In the genomic region with DNA sequence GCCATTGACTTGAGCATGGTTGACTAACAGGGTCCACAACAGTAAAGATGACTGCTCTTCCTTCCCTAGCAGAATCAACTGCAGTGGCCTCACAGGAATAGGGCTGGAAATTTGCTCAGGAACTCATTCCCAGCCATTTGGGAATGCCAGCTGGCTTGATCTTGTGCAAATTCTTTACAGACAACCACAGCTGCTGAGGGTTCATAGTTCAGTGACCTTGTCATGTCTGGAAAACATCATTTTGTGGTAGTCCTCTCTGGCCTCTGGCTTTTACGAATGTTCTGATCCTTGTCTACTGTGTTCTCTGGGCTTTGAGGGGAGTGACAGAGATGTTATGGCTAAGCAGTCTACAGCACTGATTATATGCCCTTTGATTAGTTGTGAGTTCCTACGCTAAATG, we compare ENCODE assay signal across 21 mouse cellular contexts.
DNase-seq lines count a peak whose midpoint lies in the region; ATAC-seq and TF ChIP-seq lines count a peak whose summit lies in the region.
"Had no signal": no experiment of that assay in that cellular context is flagged by ENCODE, and none has a peak within 500 bp of the region (broad histone marks: within the 10 kb centered on the region; RNA-seq: fewer than 3 reads in every experiment).

No protein-coding gene starts in this region.

- 82% methylated on average over 2 of the region's 2 CpGs for WGBS in kidney, embryonic 16.5 days
- 89% methylated on average over 2 of the region's 2 CpGs for WGBS in neural tube, embryonic 15.5 days
- 73% methylated on average over 2 of the region's 2 CpGs for WGBS in hindbrain, embryonic 10.5 days

- peak; percentile 2 for DNase-seq in gastrocnemius, adult 18-20 months (ENCODE audit: low spot score)
- DNase-seq in gastrocnemius, adult 2 months, result no peak
- peak; percentile 66 for DNase-seq in kidney, postnatal 10 days
- peak; percentile 13 for DNase-seq in neural tube, embryonic 10.5 days (ENCODE audit: extremely low spot score, low spot score)
- peak; percentile 26 for DNase-seq in skeletal muscle tissue, adult 2 months (ENCODE audit: low read depth, low spot score)
- no peak for DNase-seq in hindbrain, embryonic 10.5 days (ENCODE audit: low spot score)
- DNase-seq: adrenal gland, postnatal 25 days; cerebellum, adult 8-10 months; cerebellum, postnatal 36 days; forebrain, postnatal 0 days; heart, postnatal 14 days; layer of hippocampus, adult 9-11 months; thymus, adult 18-20 months; thymus, postnatal 36 days had no signal

- no peaks in the 10 kb centered on the region for H3K36me3 ChIP-seq in kidney, embryonic 16.5 days (ENCODE audit: insufficient read depth, low read length)
- H3K36me3 ChIP-seq in neural tube, embryonic 15.5 days, result no peaks in the 10 kb centered on the region
- H3K36me3 ChIP-seq in hindbrain, embryonic 10.5 days, result no peaks in the 10 kb centered on the region
- H3K36me3 ChIP-seq: embryonic facial prominence, embryonic 12.5 days; hindbrain, embryonic 15.5 days; liver, embryonic 15.5 days; midbrain, embryonic 13.5 days had no signal

- TF ChIP-seq CTCF in gastrocnemius, adult 2 months (IDR thresholded peaks at IDR 0.05), result no peak

- H3K27me3 ChIP-seq in kidney, embryonic 16.5 days (ENCODE audit: insufficient read depth, low read length), result no peaks in the 10 kb centered on the region
- H3K27me3 ChIP-seq in neural tube, embryonic 15.5 days (replicated peaks), result no peaks in the 10 kb centered on the region
- no peaks in the 10 kb centered on the region for H3K27me3 ChIP-seq in hindbrain, embryonic 10.5 days (ENCODE audit: insufficient read depth, poor library complexity, severe bottlenecking)
- H3K27me3 ChIP-seq: embryonic facial prominence, embryonic 12.5 days; hindbrain, embryonic 15.5 days; liver, embryonic 15.5 days; midbrain, embryonic 13.5 days had no signal

- intact Hi-C loops in gastrocnemius, adult 2 months (cut with DNase I), result no loop called here

- ATAC-seq in kidney, embryonic 16.5 days (ENCODE audit: low FRiP score, low TSS enrichment), result no peak
- no peak for ATAC-seq in neural tube, embryonic 15.5 days (ENCODE audit: low FRiP score)
- ATAC-seq: forebrain, postnatal 0 days; midbrain, embryonic 13.5 days had no signal

- no peak overlapping the region for H3K4me3 ChIP-seq in gastrocnemius, adult 2 months
- H3K4me3 ChIP-seq in kidney, embryonic 16.5 days (ENCODE audit: low read length), result no peak overlapping the region
- no peak overlapping the region for H3K4me3 ChIP-seq in neural tube, embryonic 15.5 days (replicated peaks)
- no peak overlapping the region for H3K4me3 ChIP-seq in hindbrain, embryonic 10.5 days
- H3K4me3 ChIP-seq: embryonic facial prominence, embryonic 12.5 days; hindbrain, embryonic 15.5 days; liver, embryonic 15.5 days; midbrain, embryonic 13.5 days had no signal

- H3K9me3 ChIP-seq in kidney, embryonic 16.5 days (ENCODE audit: low read length), result no peaks in the 10 kb centered on the region
- no peaks in the 10 kb centered on the region for H3K9me3 ChIP-seq in neural tube, embryonic 15.5 days (replicated peaks)
- H3K9me3 ChIP-seq in hindbrain, embryonic 10.5 days, result no peaks in the 10 kb centered on the region
- H3K9me3 ChIP-seq: embryonic facial prominence, embryonic 12.5 days; hindbrain, embryonic 15.5 days; liver, embryonic 15.5 days; midbrain, embryonic 13.5 days had no signal

- H3K9ac ChIP-seq in kidney, embryonic 16.5 days (replicated peaks; ENCODE audit: low read length), result no peak overlapping the region
- no peak overlapping the region for H3K9ac ChIP-seq in neural tube, embryonic 15.5 days (replicated peaks)
- H3K9ac ChIP-seq: embryonic facial prominence, embryonic 12.5 days; forebrain, postnatal 0 days; hindbrain, embryonic 15.5 days; liver, embryonic 15.5 days; midbrain, embryonic 13.5 days had no signal

- H3K4me2 ChIP-seq in kidney, embryonic 16.5 days (replicated peaks; ENCODE audit: low read depth, low read length), result no peak overlapping the region
- H3K4me2 ChIP-seq in neural tube, embryonic 15.5 days, result no peak overlapping the region
- H3K4me2 ChIP-seq: embryonic facial prominence, embryonic 12.5 days; heart, embryonic 11.5 days; hindbrain, embryonic 15.5 days; liver, embryonic 15.5 days; midbrain, embryonic 13.5 days had no signal

- H3K4me1 ChIP-seq in kidney, embryonic 16.5 days (ENCODE audit: insufficient read depth, low read length), result no peaks in the 10 kb centered on the region
- H3K4me1 ChIP-seq in neural tube, embryonic 15.5 days, result no peaks in the 10 kb centered on the region
- no peaks in the 10 kb centered on the region for H3K4me1 ChIP-seq in hindbrain, embryonic 10.5 days (replicated peaks)
- H3K4me1 ChIP-seq: embryonic facial prominence, embryonic 12.5 days; hindbrain, embryonic 15.5 days; liver, embryonic 15.5 days; midbrain, embryonic 13.5 days had no signal

- H3K27ac ChIP-seq in gastrocnemius, adult 2 months, result no peak overlapping the region
- no peak overlapping the region for H3K27ac ChIP-seq in kidney, embryonic 16.5 days (ENCODE audit: low read length)
- H3K27ac ChIP-seq in neural tube, embryonic 15.5 days (replicated peaks), result no peak overlapping the region
- no peak overlapping the region for H3K27ac ChIP-seq in hindbrain, embryonic 10.5 days
- H3K27ac ChIP-seq: embryonic facial prominence, embryonic 12.5 days; hindbrain, embryonic 15.5 days; liver, embryonic 15.5 days; midbrain, embryonic 13.5 days had no signal

Comparison
In these comparisons a context has a peak if more than half of its experiments do, and no peak if none do; other contexts are left out.
1. DNase-seq: peak in gastrocnemius, adult 18-20 months (single experiment), kidney, postnatal 10 days (single experiment), neural tube, embryonic 10.5 days (single experiment) and skeletal muscle tissue, adult 2 months (single experiment); none in gastrocnemius, adult 2 months (single experiment) and hindbrain, embryonic 10.5 days (single experiment).